Mouse (Mus musculus): ENCODE measurements around the gene Gm13693. TPM values are rescaled to one million over a fixed set of nuclear protein-coding genes. Genes with fewer than 3 reads are reported as not detected.

Gm13693 gene
- total and polyA plus RNA-seq, 2 experiments from 2014 or later, result not detected

DNA sequence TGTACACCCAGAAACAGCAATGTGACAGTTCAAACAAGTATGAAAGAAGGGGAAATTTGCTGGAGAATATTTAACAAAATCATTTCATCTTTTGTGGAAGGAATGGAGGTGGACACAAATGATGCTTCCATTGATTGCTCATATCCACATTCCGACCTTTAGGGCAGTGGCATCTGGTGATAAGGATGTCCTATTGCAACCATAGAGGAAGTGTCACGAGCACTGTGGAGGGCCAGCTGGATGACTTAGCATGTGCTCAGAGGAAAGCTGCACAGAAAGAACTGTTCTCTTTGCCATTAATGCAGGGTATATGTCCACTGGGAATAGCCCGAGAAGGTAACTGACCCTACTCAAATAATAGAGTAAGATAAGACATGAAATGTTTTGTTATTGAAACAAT is 48.5 kb downstream of the Gm13693 start:
- no peak overlapping the region for H3K9ac ChIP-seq (replicated peaks; ENCODE audit: low read depth, low read length)
- ATAC-seq (ENCODE audit: insufficient read depth, low read depth) (no peak), DNase-seq (ENCODE audit: low spot score) (no peak)
- no peak overlapping the region for H3K27ac ChIP-seq (ENCODE audit: low read depth)
- H3K9me3 ChIP-seq (replicated peaks; ENCODE audit: control insufficient read depth, low read length), result no peaks in the 10 kb centered on the region
- no peaks in the 10 kb centered on the region for H3K4me1 ChIP-seq (ENCODE audit: control insufficient read depth, insufficient read depth)
- H3K27me3 ChIP-seq (ENCODE audit: control insufficient read depth, insufficient read depth, low read length), result no peaks in the 10 kb centered on the region
- no peak overlapping the region for H3K4me2 ChIP-seq (ENCODE audit: low read depth, low read length)
- 43% methylated on average over 3 of the region's 3 CpGs for WGBS
- no peak for TF ChIP-seq EP300 (IDR thresholded peaks at IDR 0.05; ENCODE audit: low read depth)
- TF ChIP-seq CTCF (IDR thresholded peaks at IDR 0.05; ENCODE audit: low read depth), result no peak
- H3K36me3 ChIP-seq (replicated peaks; ENCODE audit: control insufficient read depth, insufficient read depth, low read length), result no peaks in the 10 kb centered on the region
- H3K4me3 ChIP-seq (ENCODE audit: low read depth, low read length), result no peak overlapping the region

Other genes with a start within 250 kb of the Gm13693 start
- gene Itgav, start 237.1 kb upstream of the Gm13693 start, total RNA-seq (2014; rRNA removed; ENCODE audit: low replicate concordance), result 23.2 and 66.4 TPM in 2 replicates
- 37.4 and 42.1 TPM in 2 replicates for gene Itgav, start 237.1 kb upstream of the Gm13693 start, polyA plus RNA-seq (2015; fragmentation: Nextera tagmentation; extraction: Ambion mirVana)
- gene Fam171b, start 148.9 kb upstream of the Gm13693 start, total RNA-seq (2014; rRNA removed; ENCODE audit: low replicate concordance), result 0.19 and 0.50 TPM in 2 replicates
- gene Fam171b, start 148.9 kb upstream of the Gm13693 start, polyA plus RNA-seq (2015; fragmentation: Nextera tagmentation; extraction: Ambion mirVana), result 0.55 and 0.67 TPM in 2 replicates
- gene Zswim2, start 20.3 kb upstream of the Gm13693 start, total RNA-seq (2014; rRNA removed; ENCODE audit: low replicate concordance), result not detected in 2 replicates
- gene Zswim2, start 20.3 kb upstream of the Gm13693 start, polyA plus RNA-seq (2015; fragmentation: Nextera tagmentation; extraction: Ambion mirVana), result not detected in 2 replicates
- not detected in 2 replicates for gene Gm13698, start 5.8 kb upstream of the Gm13693 start, total RNA-seq (2014; rRNA removed; ENCODE audit: low replicate concordance)
- not detected in 2 replicates for gene Gm13698, start 5.8 kb upstream of the Gm13693 start, polyA plus RNA-seq (2015; fragmentation: Nextera tagmentation; extraction: Ambion mirVana)
- not detected in 2 replicates for gene Gm13695, start 5.8 kb downstream of the Gm13693 start, total RNA-seq (2014; rRNA removed; ENCODE audit: low replicate concordance)
- not detected in 2 replicates for gene Gm13695, start 5.8 kb downstream of the Gm13693 start, polyA plus RNA-seq (2015; fragmentation: Nextera tagmentation; extraction: Ambion mirVana)
- gene Gm13696, start 11.6 kb downstream of the Gm13693 start, total RNA-seq (2014; rRNA removed; ENCODE audit: low replicate concordance), result not detected in 2 replicates
- gene Gm13696, start 11.6 kb downstream of the Gm13693 start, polyA plus RNA-seq (2015; fragmentation: Nextera tagmentation; extraction: Ambion mirVana), result not detected in 2 replicates
- not detected in 2 replicates for gene Gm13694, start 17.4 kb downstream of the Gm13693 start, total RNA-seq (2014; rRNA removed; ENCODE audit: low replicate concordance)
- not detected in 2 replicates for gene Gm13694, start 17.4 kb downstream of the Gm13693 start, polyA plus RNA-seq (2015; fragmentation: Nextera tagmentation; extraction: Ambion mirVana)
- gene Gm13697, start 23.2 kb downstream of the Gm13693 start, total RNA-seq (2014; rRNA removed; ENCODE audit: low replicate concordance), result not detected in 2 replicates
- gene Gm13697, start 23.2 kb downstream of the Gm13693 start, polyA plus RNA-seq (2015; fragmentation: Nextera tagmentation; extraction: Ambion mirVana), result not detected in 2 replicates
- not detected in 2 replicates for gene Gm13691, start 29.1 kb downstream of the Gm13693 start, total RNA-seq (2014; rRNA removed; ENCODE audit: low replicate concordance)
- gene Gm13691, start 29.1 kb downstream of the Gm13693 start, polyA plus RNA-seq (2015; fragmentation: Nextera tagmentation; extraction: Ambion mirVana), result not detected in 2 replicates

Measured in heart, postnatal 0 days (tissue).